Mouse (Mus musculus): ENCODE results near the gene Stk10. TPM values are rescaled to one million over a fixed set of nuclear protein-coding genes. Genes with fewer than 3 reads are reported as not detected.
A peak's percentile ranks its signal among the peaks of the same experiment; 100 is the strongest.

Gene Stk10
- polyA plus RNA-seq, 1 experiment, result 6.1 TPM

GRCm38 (mm10) chr11:32519354-32519753, 13.8 kb upstream of the Stk10 start:
- Histone ChIP-seq H3K4me3 (ENCODE audit: insufficient read depth, low read length) (no peak overlapping the region), H3K27ac (ENCODE audit: insufficient read depth, low read length) (no peak overlapping the region), H3K4me1 (ENCODE audit: control insufficient read depth, insufficient read depth, low read length) (peaks cover 7% of the 10 kb centered on the region)
- no peak for TF ChIP-seq POLR2A (IDR thresholded peaks at IDR 0.05; ENCODE audit: extremely low read depth, insufficient read depth, low read length)
- TF ChIP-seq CTCF (IDR thresholded peaks at IDR 0.05; ENCODE audit: extremely low read depth, insufficient read depth, low read length), result no peak

- Histone ChIP-seq H3K4me3 (ENCODE audit: insufficient read depth, low read length) (no peak overlapping the region), H3K4me1 (ENCODE audit: control insufficient read depth, insufficient read depth, low read length) (peaks cover 7% of the 10 kb centered on the region), H3K27ac (ENCODE audit: insufficient read depth, low read length) (no peak overlapping the region)
- TF ChIP-seq POLR2A (IDR thresholded peaks at IDR 0.05; ENCODE audit: extremely low read depth, insufficient read depth, low read length) (no peak), CTCF (IDR thresholded peaks at IDR 0.05; ENCODE audit: extremely low read depth, insufficient read depth, low read length) (no peak)
These were observed 11.9 kb upstream of the Stk10 start for GRCm38 (mm10) chr11:32521246-32521645.

GRCm38 (mm10) chr11:32524122-32524920, 8.8 kb upstream of the Stk10 start:
- H3K4me3 ChIP-seq (ENCODE audit: insufficient read depth, low read length), result no peak overlapping the region
- no peak overlapping the region for H3K27ac ChIP-seq (ENCODE audit: insufficient read depth, low read length)
- TF ChIP-seq CTCF (IDR thresholded peaks at IDR 0.05; ENCODE audit: extremely low read depth, insufficient read depth, low read length) (no peak), POLR2A (IDR thresholded peaks at IDR 0.05; ENCODE audit: extremely low read depth, insufficient read depth, low read length) (no peak)
- H3K4me1 ChIP-seq (ENCODE audit: control insufficient read depth, insufficient read depth, low read length), result no peaks in the 10 kb centered on the region

- no peaks in the 10 kb centered on the region for H3K4me1 ChIP-seq (ENCODE audit: control insufficient read depth, insufficient read depth, low read length)
- no peak overlapping the region for H3K27ac ChIP-seq (ENCODE audit: insufficient read depth, low read length)
- no peak overlapping the region for H3K4me3 ChIP-seq (ENCODE audit: insufficient read depth, low read length)
- TF ChIP-seq POLR2A (IDR thresholded peaks at IDR 0.05; ENCODE audit: extremely low read depth, insufficient read depth, low read length) (no peak), CTCF (IDR thresholded peaks at IDR 0.05; ENCODE audit: extremely low read depth, insufficient read depth, low read length) (no peak)
These were observed 6.1 kb upstream of the Stk10 start for GRCm38 (mm10) chr11:32527006-32527405.

GRCm38 (mm10) chr11:32530151-32530550, 3.0 kb upstream of the Stk10 start:
- Histone ChIP-seq H3K4me1 (ENCODE audit: control insufficient read depth, insufficient read depth, low read length) (peaks cover 2% of the 10 kb centered on the region; the same call in 1 of the 2 replicates), H3K27ac (ENCODE audit: insufficient read depth, low read length) (no peak overlapping the region), H3K4me3 (ENCODE audit: insufficient read depth, low read length) (no peak overlapping the region)
- TF ChIP-seq POLR2A (IDR thresholded peaks at IDR 0.05; ENCODE audit: extremely low read depth, insufficient read depth, low read length), result no peak
- TF ChIP-seq CTCF (IDR thresholded peaks at IDR 0.05; ENCODE audit: extremely low read depth, insufficient read depth, low read length), result no peak

GRCm38 (mm10) chr11:32531871-32532764, 987 bp upstream of the Stk10 start, which contains the start of gene Efcab9:
TSS of gene Efcab9 (minus strand) at chr11:32532081.
- Histone ChIP-seq H3K4me3 (ENCODE audit: insufficient read depth, low read length) (peak within 1 kb of the TSS; percentile 66), H3K27ac (ENCODE audit: insufficient read depth, low read length) (no peak within 1 kb of the TSS), H3K4me1 (ENCODE audit: control insufficient read depth, insufficient read depth, low read length) (peaks cover 3% of the 10 kb centered on the region; the same call in 1 of the 2 replicates)
- no peak for TF ChIP-seq POLR2A (IDR thresholded peaks at IDR 0.05; ENCODE audit: extremely low read depth, insufficient read depth, low read length)
- no peak for TF ChIP-seq CTCF (IDR thresholded peaks at IDR 0.05; ENCODE audit: extremely low read depth, insufficient read depth, low read length)

- H3K27ac ChIP-seq (ENCODE audit: insufficient read depth, low read length), result no peak overlapping the region
- TF ChIP-seq CTCF (IDR thresholded peaks at IDR 0.05; ENCODE audit: extremely low read depth, insufficient read depth, low read length) (no peak), POLR2A (IDR thresholded peaks at IDR 0.05; ENCODE audit: extremely low read depth, insufficient read depth, low read length) (peak; percentile 57; the same call in 1 of the 2 replicates)
These were observed 567 bp downstream of the Stk10 start for GRCm38 (mm10) chr11:32533482-32534261.

GRCm38 (mm10) chr11:32534453-32535075, 1.5 kb downstream of the Stk10 start:
- Histone ChIP-seq H3K27ac (ENCODE audit: insufficient read depth, low read length) (no peak overlapping the region), H3K4me3 (ENCODE audit: insufficient read depth, low read length) (peak overlapping the region; percentile 66; the same call in 1 of the 2 replicates), H3K4me1 (ENCODE audit: control insufficient read depth, insufficient read depth, low read length) (peaks cover 3% of the 10 kb centered on the region; the same call in 1 of the 2 replicates)
- TF ChIP-seq POLR2A (IDR thresholded peaks at IDR 0.05; ENCODE audit: extremely low read depth, insufficient read depth, low read length) (no peak), CTCF (IDR thresholded peaks at IDR 0.05; ENCODE audit: extremely low read depth, insufficient read depth, low read length) (no peak)

More at GRCm38 (mm10) chr11:32533482-32534261, 567 bp downstream of the Stk10 start:
- peaks cover 3% of the 10 kb centered on the region; the same call in 1 of the 2 replicates for H3K4me1 ChIP-seq (ENCODE audit: control insufficient read depth, insufficient read depth, low read length)
- H3K4me3 ChIP-seq (ENCODE audit: insufficient read depth, low read length), result peak overlapping the region; percentile 66
